Mouse (Mus musculus): ENCODE data around the gene Osmr.
"Not testable (repeated sequence)": the region's sequence is repeated elsewhere in the genome, so short reads cannot be mapped to it uniquely, and the experiment has no call there.

The Osmr gene

DNA sequence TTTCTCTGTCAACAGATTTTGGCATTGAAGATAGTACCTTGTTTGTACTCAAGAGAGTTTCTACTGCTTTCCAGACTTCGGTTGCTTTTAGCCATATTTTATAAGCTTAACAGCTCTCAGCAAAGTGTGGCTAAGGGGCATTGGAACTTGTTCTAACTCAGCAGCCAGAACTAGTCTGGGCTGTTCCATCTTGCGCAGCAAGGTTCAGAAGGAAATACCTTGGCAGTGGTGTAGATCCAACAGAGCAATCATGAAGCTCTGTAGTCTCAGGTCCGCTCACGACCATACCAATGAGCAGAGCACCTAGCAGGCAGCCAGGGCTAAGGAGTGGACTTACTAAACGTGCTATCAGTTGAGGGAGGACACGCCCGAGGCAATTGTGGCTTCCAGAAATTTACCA lies 15.0 kb downstream of the Osmr start:
- DNase-seq: no peak

DNA sequence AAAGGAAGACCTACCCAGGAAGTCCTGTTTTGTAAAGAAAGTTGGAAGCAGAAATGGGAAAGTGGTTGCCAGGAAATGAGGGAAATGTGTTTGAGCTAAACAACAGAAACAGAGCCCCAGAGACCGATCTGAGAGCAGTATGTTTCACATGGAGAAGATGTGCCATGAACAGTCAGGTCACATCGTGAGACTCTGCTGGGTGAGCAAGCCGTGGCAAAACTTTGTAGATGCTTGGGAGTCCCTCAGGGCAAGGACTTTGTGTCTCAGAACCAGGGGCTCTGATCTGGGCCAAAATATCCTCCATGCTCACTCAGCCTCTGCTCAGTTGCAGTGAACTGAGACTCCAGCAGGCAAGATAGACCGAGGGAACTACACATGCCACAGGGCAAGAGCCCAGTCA lies 15.9 kb downstream of the Osmr start:
- DNase-seq: no peak

DNA sequence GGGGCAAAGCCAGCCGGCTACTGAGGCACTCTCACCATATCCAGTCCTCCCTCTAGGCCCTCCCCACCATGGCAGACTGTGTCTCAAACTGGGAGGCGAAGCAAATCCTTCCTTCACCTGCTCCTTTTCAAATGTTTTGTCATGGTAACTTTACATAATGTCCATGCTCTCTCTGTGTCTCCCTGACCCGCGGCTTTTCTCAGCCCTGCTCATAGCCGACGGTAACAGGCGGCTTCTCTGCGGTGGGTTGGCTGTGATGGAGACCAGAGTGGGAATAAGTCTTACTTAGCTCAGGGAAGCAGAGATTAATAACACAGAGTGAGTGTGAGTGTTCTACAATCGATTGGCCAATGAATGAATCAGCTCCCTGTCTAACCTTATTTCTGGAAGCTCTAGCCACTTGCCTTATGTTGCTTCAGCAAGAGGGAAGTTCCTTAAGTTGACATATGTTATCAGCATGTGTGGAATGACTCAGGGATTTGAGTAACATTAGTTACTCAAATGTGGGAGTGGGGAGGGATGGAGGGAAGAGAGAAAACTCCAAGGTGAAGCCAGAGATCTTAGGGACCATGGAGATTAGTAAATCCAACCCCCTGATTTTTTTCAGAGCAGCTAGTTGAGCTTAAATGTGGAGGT lies 17.4 kb downstream of the Osmr start:
- DNase-seq: no peak

DNA sequence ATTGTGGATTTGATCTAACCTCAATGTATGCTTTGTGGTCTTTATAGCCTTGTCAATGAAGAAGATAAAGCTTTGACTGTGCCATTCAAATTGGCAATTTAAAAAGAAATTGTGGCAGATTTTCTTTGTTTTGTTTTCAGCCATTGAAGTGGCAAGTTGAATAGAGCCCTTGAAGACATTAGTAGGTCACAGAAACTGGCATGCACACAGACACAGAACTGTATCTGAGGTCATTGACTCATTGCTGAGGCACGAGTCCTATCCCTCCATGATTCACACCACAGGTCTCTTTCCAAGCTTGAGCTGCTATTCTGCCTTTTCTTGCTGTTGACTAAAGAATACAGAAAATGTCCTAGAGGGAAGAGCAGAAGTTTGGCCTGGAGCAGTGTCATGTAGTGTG lies 24.9 kb downstream of the Osmr start:
- no peak for DNase-seq

DNA sequence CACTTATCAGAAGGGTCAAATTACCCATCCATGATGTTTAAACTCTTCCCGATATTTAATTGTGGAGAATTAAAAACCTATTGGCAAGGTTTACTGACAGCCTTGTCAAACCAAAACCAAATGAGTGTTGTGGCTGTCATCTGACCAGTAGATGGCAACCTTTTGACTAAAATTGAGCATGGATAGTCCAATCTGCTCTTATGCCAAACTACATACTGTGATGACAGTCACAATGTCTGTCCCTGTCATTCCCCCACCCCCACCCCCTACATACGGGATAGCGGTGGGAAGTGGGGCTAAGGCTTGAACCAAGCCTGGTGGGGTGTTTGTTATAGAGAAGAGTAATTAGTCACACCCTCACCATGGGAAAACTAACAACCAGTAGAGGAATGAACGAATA lies 34.6 kb downstream of the Osmr start:
- peak; percentile 6 for DNase-seq

DNA sequence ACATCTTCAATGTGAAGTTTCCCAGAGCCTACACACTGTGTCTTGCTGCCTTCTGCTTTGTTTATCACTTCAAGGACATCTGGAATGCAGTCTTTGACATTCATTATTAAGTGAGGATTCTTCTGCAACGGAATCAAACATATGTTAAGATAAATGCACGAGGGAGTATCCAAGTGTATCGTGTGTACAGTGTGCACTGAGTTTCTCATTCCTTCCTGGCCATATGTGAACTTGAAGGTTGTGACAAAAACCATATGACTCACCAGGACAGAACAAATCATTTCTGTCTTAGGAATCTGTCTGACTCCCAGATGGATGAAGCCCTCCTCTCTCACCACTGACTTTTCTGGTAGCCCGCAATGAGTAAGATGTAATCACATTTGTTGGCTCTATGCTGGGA lies 59.0 kb downstream of the Osmr start:
- DNase-seq: no peak

DNA sequence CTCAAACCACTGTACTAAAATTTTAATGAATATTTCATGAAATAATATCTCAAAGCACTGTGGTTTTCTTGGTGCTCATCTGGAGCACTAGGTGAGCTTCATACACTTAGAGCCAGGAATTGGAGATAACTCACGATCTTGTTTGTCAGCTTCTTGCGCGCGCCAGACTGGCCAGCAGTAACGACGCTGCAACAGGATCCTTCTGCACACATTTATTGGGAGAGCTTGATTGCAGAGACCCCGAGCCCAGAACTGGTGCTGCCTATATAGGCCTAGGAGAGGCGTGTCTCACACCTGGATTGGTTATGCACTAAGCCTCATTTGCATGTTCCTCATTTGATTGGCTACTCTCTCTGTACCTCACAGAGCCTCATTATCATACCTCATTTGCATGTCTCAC lies 73.6 kb downstream of the Osmr start:
- DNase-seq: not testable (repeated sequence)

DNA sequence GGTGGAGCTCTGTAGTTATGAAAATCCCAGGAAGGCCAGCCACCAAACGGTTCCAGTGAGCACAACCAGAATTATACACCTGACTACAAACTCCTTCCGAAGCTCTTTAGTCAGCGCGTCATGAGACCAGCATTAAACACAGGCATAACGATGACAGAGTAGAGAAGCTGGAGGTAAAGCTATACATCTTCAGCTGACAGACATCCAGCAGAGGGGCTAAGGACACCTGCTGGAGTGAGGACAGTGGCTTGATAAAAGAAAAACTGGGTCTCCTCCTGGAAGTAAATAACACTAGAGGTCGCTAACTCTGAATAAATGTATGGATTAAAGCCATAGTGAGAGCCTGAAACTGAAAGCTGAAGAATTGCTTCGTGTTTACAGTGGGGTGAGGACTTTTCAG lies 81.9 kb downstream of the Osmr start:
- DNase-seq: no peak

DNA sequence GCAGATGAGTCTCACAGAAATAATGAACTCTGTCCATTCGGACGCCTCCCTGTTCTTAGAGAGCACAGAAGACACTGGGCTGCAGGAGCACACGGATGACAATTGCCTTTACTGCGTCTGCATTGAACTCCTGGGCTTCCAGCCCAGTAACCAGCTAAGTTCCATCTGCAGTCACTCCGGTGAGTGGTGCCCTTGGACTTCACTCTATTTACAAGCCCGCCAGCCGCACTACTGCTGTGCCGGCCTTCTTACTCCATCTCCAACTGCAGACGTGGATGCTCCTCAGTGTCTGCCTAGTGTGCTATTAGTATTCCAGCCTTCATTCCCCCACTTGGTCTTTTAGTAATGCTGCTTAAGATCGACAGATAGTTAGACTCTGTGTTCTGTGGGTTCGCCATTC lies 83.1 kb downstream of the Osmr start:
- DNase-seq: no peak

DNA sequence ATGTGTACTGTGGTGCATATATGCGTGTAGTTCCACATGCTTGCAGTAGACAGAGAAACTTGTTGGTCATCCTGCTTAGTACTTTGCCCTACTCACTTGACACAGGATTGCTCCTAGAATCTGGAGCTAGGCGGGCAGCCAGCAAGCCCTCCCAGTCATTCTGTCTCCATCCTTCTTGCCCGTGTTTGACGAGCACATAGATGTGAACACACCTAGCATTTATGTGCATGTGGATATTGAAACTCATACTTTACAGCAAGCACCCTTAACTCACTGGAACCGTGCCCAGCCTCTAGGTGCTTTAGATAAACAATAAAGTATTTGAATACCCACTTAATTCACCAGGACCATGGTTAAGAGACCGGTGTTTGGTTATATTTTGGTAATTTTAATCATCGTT lies 84.8 kb downstream of the Osmr start:
- DNase-seq: no peak

DNA sequence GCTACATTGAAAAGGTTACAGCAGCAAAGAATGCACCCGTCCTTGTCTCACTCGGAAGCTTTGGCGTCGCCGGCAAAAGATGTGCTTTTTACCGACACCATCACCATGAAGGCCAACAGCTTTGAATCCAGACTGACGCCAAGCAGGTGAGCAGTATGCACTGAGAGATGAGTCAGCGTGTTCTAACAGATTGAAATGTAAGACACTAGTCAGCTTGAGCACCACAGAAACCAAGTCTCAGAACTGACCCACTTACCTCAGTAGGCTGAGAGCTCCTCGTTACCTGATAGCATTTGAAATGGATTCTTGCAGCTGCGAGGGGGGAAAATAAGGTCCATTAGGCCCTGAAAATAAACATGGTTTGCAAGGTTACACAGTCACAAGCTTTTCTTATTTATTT lies 87.5 kb downstream of the Osmr start:
- DNase-seq: no peak

DNA sequence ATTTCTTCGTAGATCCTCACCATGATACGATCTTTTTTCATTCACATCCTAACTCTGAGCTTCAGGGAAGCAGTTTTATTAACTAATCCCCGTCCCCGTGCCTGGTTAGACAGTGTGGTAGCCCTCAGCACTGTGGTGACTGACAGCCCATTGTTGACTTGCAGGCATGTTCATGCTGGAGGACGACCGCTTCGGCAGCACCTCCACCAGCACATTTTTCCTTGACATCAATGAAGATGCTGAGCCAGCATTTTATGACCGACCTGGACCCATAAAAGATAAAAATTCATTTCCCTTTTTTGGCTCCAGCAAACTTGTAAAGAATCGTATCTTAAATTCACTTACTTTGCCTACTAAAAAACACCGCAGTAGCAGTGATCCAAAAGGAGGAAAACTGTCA lies 88.6 kb downstream of the Osmr start:
- no peak for DNase-seq

DNA sequence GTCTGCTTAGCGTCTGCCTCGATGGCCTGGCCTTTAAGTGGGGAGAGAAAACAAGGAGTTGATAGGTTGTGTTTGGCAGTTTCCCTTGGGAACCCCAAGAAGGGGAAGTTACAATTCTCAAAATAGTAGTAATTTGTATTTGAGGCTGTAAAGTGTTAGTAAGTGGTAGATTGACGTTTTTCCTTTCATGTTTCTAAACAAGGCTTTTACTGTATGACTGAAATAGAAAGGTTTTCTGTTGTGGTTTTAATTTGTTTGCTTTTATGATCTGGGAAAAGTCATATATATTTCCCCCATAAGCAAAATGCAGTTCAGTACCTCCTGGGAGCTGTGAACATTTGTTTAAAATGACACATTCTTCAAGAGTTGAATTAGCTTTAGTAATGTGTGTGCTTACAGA lies 102.5 kb downstream of the Osmr start:
- DNase-seq: no peak

Measured in kidney, adult 18-20 months (tissue).